Mouse (Mus musculus) midbrain, embryonic 12.5 days (tissue): ENCODE measurements at regions not wholly inside any gene's neighbourhood (a gene's known extent, or its start where the extent isn't known, plus 50 kb on each side); places are given as distances from the start of the nearest gene placed in this dataset.

Source experiments
- ATAC-seq: fragments of 200-750 bp; cut with Nextera tagmentation; 2 replicates; pipeline ENCODE4 v1.8.0; 2017; ENCODE audit warnings: low read depth, moderate TSS enrichment, moderate library complexity; ENCODE audit not compliant: low FRiP score
- H3K27ac ChIP-seq: fragments of 300-500 bp; sonication (generic); replicated peaks from 2 replicates; pipeline ENCODE4 v1.5.1; 2016; ENCODE audit warnings: mild to moderate bottlenecking
- H3K27me3 ChIP-seq: fragments of 300-500 bp; sonication (generic); 2 replicates; pipeline ENCODE4 v1.6.1; 2016; ENCODE audit warnings: mild to moderate bottlenecking
- H3K36me3 ChIP-seq: fragments of 300-500 bp; sonication (generic); 2 replicates; pipeline ENCODE4 v1.6.1; 2016
- H3K4me1 ChIP-seq: fragments of 300-500 bp; sonication (generic); 2 replicates; pipeline ENCODE4 v1.6.1; 2016
- H3K4me2 ChIP-seq: fragments of 300-500 bp; sonication (generic); replicated peaks from 2 replicates; pipeline ENCODE4 v1.6.1; 2016; ENCODE audit warnings: mild to moderate bottlenecking, moderate library complexity
- H3K4me3 ChIP-seq: fragments of 300-500 bp; sonication (generic); 2 replicates; pipeline ENCODE4 v1.5.1; 2016; ENCODE audit warnings: mild to moderate bottlenecking
- H3K9ac ChIP-seq: fragments of 300-500 bp; sonication (generic); replicated peaks from 2 replicates; pipeline ENCODE4 v1.6.1; 2016; ENCODE audit warnings: mild to moderate bottlenecking, moderate library complexity
- H3K9me3 ChIP-seq: fragments of 300-500 bp; sonication (generic); 2 replicates; pipeline ENCODE4 v1.6.1; 2016; ENCODE audit warnings: mild to moderate bottlenecking
- WGBS: fragments of 180-500 bp; shearing (Covaris S2); methylation state at CpG from one replicate; pipeline ENCODE4 v1.1.7; 2016; 5-methylcytosine and 5-hydroxymethylcytosine counted together

DNA sequence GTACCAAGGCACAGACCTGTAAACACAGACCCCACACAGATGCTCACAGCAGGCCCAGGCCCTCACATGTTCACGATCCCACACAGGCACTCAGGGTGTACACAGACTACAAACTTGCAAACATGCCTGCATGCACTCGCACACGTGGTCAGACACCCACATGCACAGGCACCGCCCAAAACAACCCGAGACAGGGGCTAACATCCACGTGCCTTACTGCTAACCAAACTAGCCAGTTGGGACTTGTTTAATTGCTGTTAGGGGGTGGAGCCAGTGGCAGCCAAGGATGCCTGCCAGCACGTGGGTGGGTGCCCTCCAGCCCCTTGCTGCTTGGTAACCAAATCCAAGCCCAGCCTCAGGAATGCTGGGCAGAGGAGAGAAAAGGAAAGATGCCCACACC, 116.6 kb upstream of the Ccnd1 start:
- H3K9me3 ChIP-seq, result peaks cover 8% of the 10 kb centered on the region; the same call in 1 of the 2 replicates
- WGBS, result 69% methylated on average over 7 of the region's 7 CpGs
- H3K4me1 ChIP-seq, result no peaks in the 10 kb centered on the region
- H3K9ac ChIP-seq, result no peak overlapping the region
- H3K4me2 ChIP-seq, result no peak overlapping the region
- no peak overlapping the region for H3K27ac ChIP-seq
- H3K36me3 ChIP-seq, result no peaks in the 10 kb centered on the region
- ATAC-seq, result no peak
- no peak overlapping the region for H3K4me3 ChIP-seq
- no peaks in the 10 kb centered on the region for H3K27me3 ChIP-seq

DNA sequence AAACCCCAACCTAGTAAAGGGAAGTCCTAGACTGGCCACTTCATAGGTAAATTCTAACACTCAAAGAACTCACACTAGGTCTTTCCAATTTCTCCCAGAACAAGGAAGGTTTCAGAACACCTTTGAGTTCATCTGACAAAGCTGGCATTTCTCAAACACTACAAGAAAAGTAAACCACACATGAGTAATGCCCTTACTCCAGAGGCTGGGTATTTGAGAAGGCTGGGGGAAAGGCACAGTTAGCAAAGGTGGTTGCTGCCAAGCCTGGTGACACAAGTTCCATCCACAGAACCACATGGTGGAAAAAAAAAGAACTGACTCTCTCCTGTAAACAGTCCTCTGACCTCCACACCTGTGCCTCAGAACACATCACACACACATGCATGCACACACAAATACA, 111.9 kb upstream of the Ccnd1 start:
- Histone ChIP-seq H3K27me3 (no peaks in the 10 kb centered on the region; the same call in none of the 2 replicates), H3K4me1 (no peaks in the 10 kb centered on the region), H3K36me3 (no peaks in the 10 kb centered on the region), H3K27ac (no peak overlapping the region), H3K4me3 (no peak overlapping the region), H3K9ac (no peak overlapping the region), H3K9me3 (peaks cover 8% of the 10 kb centered on the region; the same call in 1 of the 2 replicates), H3K4me2 (no peak overlapping the region)
- ATAC-seq, result no peak

DNA sequence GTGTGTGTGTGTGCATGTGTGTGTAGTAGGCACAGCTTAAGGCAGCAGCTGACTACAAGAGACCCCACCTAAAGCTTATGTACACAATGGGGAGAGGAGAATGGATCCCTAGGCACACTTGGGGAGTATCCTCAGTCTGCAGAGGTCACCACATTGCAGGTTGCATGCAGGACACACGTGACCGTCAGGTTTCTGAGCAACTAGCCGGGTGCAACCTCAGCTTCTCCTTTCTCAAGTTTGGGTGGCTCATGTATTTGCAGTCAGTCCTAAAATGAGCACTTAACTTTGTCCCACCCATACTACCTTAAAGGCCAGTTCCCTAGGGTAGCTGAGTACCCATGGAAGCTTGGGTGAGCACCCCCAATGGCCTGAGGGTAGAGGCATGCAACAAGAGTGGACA, 111.0 kb upstream of the Ccnd1 start:
- H3K4me3 ChIP-seq, result no peak overlapping the region
- peaks cover 8% of the 10 kb centered on the region; the same call in 1 of the 2 replicates for H3K9me3 ChIP-seq
- no peaks in the 10 kb centered on the region for H3K36me3 ChIP-seq
- 91% methylated on average over 3 of the region's 3 CpGs for WGBS
- no peak overlapping the region for H3K9ac ChIP-seq
- no peak overlapping the region for H3K27ac ChIP-seq
- H3K27me3 ChIP-seq, result no peaks in the 10 kb centered on the region; the same call in none of the 2 replicates
- no peak for ATAC-seq
- H3K4me1 ChIP-seq, result no peaks in the 10 kb centered on the region
- H3K4me2 ChIP-seq, result no peak overlapping the region

DNA sequence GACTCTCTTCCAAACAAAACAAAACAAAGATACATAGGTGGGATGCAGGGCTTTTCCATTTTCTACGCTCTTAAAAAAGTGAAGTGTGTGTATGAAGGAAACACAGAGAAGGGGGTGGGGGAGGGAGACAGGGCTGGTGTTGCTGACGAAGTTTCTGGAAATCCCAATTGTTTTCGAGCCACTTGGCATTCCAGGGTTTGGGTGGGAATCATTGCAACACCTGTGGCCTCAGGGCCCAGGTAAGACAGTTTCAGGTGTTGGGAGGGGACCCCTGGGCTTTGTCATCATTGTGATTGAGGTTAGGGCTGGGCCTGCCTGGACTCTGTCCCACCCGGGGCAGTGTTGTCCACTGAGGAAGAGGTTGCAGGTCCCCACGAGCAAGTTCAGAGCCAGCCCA, 108.8 kb upstream of the Ccnd1 start:
- no peak overlapping the region for H3K4me3 ChIP-seq
- no peak overlapping the region for H3K4me2 ChIP-seq
- no peaks in the 10 kb centered on the region; the same call in none of the 2 replicates for H3K27me3 ChIP-seq
- no peak for ATAC-seq
- no peaks in the 10 kb centered on the region for H3K36me3 ChIP-seq
- H3K4me1 ChIP-seq, result no peaks in the 10 kb centered on the region
- H3K9ac ChIP-seq, result no peak overlapping the region
- 90% methylated on average over 5 of the region's 5 CpGs for WGBS
- H3K27ac ChIP-seq, result no peak overlapping the region
- H3K9me3 ChIP-seq, result no peaks in the 10 kb centered on the region

DNA sequence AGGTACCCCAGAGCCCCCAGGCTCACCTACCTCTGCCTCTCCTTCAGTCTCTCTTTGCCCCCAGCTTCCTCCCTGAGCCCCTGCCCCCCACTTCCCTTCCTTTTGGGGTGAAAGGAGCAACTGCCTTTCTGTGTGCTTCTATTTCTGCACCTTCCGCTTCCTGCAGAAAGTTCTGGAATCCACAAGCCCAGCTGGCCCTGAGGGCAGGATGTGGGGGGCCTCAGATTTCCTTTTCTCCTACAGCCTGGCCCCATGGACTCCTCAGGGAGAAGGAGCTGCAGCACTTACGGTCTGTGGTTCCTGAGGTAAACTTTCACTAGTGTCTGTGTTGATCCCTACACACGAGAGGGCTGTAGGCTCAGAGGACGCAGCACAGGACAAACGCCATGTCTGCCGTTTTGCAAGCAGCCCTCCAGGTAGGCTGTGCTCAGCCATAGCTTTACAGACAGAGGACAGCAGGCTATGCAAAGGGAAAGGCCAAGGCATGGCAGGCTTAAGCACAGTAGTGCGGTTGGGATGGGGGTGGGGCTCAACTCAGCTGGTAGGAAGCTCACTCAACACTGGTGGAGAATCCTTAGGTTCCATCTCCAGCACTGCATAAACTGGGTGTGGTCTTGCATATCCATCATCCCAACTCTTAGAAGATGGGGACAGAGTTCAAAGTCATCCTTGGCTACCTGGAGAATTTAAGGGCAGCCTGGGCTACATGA, 108.2 kb upstream of the Ccnd1 start:
- Histone ChIP-seq H3K27me3 (no peaks in the 10 kb centered on the region; the same call in none of the 2 replicates), H3K36me3 (no peaks in the 10 kb centered on the region), H3K4me3 (no peak overlapping the region), H3K27ac (no peak overlapping the region), H3K9ac (no peak overlapping the region), H3K9me3 (no peaks in the 10 kb centered on the region), H3K4me1 (no peaks in the 10 kb centered on the region), H3K4me2 (no peak overlapping the region)
- WGBS, result 79% methylated on average over 7 of the region's 7 CpGs
- no peak for ATAC-seq

DNA sequence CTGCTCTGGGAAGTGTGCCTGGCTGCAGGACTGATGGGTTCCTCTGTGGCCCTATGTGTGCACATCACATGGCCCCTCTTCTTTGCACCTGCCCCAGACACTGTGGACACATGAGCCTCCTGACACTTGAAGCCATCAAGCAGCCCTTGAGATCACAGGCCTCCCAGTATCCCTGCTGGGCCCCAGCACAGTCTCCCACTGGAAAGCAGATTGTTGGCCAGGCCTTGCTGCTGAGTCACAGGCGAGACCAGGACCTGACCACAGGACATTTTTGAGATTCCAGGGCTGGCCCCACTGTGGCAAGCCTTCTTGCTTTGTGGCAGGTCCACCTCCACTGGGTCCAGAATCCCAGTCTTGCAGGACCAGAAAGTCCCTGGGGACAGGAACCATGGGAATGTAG, 105.5 kb upstream of the Ccnd1 start:
- no peak for ATAC-seq
- Histone ChIP-seq H3K4me3 (no peak overlapping the region), H3K4me2 (no peak overlapping the region), H3K4me1 (no peaks in the 10 kb centered on the region), H3K9ac (no peak overlapping the region), H3K27me3 (no peaks in the 10 kb centered on the region; the same call in 1 of the 2 replicates), H3K9me3 (no peaks in the 10 kb centered on the region), H3K27ac (no peak overlapping the region), H3K36me3 (no peaks in the 10 kb centered on the region)
- WGBS, result 55% methylated on average over 1 of the region's 1 CpGs

DNA sequence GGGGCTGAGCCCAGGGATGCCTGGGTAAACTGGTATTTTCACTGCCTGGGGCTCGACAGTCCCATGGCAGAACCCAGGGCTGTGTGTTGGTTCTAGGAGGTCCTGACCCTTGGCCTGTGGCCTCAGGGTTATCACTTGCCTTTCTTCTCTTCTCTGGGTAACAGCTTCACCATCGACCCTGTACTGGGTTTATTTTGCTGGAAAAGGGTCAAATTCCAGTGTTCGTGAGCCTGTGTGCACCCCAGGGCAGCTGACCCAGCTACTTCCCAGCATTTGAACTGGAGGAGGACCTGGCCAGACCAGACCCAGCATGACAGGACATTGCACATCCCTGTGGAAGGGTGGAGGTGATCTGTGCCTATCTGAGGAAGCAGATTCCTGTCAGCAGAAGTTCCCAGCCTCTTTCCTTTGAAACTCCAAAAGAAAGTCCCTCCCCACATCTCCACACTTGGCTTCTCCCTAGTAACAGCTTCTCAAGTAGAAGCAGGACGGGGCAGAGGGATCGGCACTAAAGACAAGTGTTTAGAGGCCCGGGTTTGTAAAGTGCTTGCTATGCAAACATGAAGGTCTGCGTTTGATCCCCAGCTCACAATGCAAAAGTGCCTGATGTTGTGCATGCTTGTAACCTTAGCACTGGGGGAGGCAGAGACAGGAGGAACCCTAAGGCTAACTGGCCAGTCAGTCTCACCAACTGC, 103.9 kb upstream of the Ccnd1 start:
- H3K4me2 ChIP-seq, result no peak overlapping the region
- H3K9me3 ChIP-seq, result no peaks in the 10 kb centered on the region
- H3K27me3 ChIP-seq, result no peaks in the 10 kb centered on the region; the same call in 1 of the 2 replicates
- H3K9ac ChIP-seq, result no peak overlapping the region
- ATAC-seq, result no peak
- no peak overlapping the region for H3K27ac ChIP-seq
- H3K36me3 ChIP-seq, result no peaks in the 10 kb centered on the region
- WGBS, result 71% methylated on average over 7 of the region's 7 CpGs
- H3K4me1 ChIP-seq, result no peaks in the 10 kb centered on the region
- no peak overlapping the region for H3K4me3 ChIP-seq

DNA sequence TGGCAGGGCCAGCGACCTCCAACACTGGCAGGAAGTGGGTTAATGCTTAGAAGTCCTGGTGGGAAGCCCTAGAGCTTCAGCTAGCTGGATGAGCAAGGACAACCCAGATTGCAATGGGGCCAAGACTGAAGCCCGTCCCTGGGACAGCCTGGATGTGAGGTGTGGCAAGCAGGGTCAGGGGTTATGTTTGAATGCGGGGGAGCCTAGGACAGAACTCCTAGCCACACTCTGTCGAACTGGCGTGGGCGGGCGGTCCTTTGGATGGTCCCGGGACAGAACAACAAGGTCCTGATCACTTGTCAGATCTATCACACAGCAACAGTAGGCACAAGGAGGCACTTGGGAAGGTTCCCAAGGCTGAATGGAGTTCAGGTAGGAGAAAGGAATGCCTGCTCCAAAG, 101.1 kb upstream of the Ccnd1 start:
- no peaks in the 10 kb centered on the region for H3K27me3 ChIP-seq
- H3K9ac ChIP-seq, result no peak overlapping the region
- no peaks in the 10 kb centered on the region for H3K36me3 ChIP-seq
- WGBS, result 84% methylated on average over 8 of the region's 8 CpGs
- no peaks in the 10 kb centered on the region for H3K9me3 ChIP-seq
- H3K27ac ChIP-seq, result no peak overlapping the region
- ATAC-seq, result no peak
- H3K4me3 ChIP-seq, result no peak overlapping the region
- H3K4me1 ChIP-seq, result no peaks in the 10 kb centered on the region
- H3K4me2 ChIP-seq, result no peak overlapping the region

DNA sequence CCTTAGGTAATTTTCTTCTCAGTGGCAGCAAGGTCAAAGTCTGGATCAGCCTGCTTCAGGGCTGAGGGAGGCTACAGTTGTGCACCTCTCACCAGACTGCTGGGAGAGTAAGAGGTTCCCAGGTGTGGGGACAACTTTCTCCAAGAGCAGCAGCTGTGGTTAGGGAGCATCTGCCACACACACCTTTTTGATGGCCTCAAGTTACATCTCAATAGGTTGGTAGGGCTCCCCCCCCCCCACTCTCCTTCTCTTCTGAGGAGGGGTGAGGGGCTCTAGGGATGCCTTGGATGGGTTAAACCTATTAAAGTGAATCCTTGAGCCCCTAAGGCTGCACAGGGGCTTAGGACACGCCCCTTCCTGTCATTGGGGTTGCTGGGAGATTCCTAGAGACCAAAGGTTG, 94.7 kb upstream of the Ccnd1 start:
- ATAC-seq, result no peak
- Histone ChIP-seq H3K27me3 (peaks cover 21% of the 10 kb centered on the region), H3K9me3 (no peaks in the 10 kb centered on the region), H3K27ac (no peak overlapping the region), H3K4me1 (peaks cover 17% of the 10 kb centered on the region), H3K9ac (no peak overlapping the region), H3K36me3 (no peaks in the 10 kb centered on the region), H3K4me3 (no peak overlapping the region), H3K4me2 (no peak overlapping the region)
- 44% methylated on average over 1 of the region's 1 CpGs for WGBS

DNA sequence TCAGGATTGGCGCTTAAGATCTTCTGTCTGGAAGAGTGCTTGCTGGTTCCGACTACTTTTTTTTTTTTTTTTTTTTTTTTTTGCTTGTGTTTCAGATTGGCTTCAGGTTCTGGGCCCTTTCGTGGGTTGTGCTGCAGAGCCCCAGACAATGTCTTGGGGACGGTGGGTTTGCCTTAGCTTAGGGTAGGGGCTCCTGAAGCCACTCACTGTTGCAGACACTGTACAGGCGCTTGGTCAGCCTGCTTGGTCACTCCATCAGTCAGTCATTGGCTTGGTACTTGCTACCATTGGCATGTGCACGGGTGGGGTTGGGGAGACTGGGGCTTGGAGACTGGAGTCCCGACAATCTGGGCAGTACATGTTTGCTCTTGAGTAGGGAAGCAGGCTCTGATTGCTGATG, 91.5 kb upstream of the Ccnd1 start:
- 12% methylated on average over 7 of the region's 7 CpGs for WGBS
- H3K27me3 ChIP-seq, result peaks cover 28% of the 10 kb centered on the region
- H3K4me1 ChIP-seq, result peaks cover 17% of the 10 kb centered on the region
- no peak overlapping the region for H3K27ac ChIP-seq
- H3K36me3 ChIP-seq, result no peaks in the 10 kb centered on the region
- H3K9ac ChIP-seq, result no peak overlapping the region; the same call in 1 of the 2 replicates
- no peaks in the 10 kb centered on the region for H3K9me3 ChIP-seq
- ATAC-seq, result peak; percentile 54; the same call in 1 of the 2 replicates
- peak overlapping the region; percentile 36 for H3K4me3 ChIP-seq
- peak overlapping the region; percentile 75 for H3K4me2 ChIP-seq

DNA sequence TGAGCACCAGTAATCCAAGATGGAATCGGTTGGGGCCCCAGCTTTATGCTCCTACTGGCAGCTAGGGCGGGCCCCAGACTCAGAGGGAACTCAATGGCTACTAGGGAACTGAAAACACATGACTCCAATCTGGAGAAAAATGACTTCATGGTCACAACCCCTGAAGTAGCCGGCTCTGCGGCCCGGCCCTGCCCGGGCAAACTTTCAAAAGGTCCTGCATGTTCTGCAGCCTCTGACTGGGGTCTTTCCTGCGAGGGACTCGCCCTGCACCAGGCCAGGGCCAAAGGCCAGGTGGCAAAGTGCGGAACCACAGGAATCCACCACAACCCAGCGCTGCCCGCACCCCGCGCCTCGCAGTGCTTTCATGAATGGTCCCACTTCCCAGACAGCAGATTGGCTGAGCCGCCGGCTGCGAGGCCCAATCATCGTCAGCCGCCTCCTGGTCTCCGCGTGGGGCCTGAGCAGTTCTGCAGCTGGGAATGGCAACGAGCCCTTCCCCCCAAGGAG, 91.0 kb upstream of the Ccnd1 start:
- ATAC-seq, result peak; percentile 97
- H3K4me1 ChIP-seq, result peaks cover 17% of the 10 kb centered on the region

DNA sequence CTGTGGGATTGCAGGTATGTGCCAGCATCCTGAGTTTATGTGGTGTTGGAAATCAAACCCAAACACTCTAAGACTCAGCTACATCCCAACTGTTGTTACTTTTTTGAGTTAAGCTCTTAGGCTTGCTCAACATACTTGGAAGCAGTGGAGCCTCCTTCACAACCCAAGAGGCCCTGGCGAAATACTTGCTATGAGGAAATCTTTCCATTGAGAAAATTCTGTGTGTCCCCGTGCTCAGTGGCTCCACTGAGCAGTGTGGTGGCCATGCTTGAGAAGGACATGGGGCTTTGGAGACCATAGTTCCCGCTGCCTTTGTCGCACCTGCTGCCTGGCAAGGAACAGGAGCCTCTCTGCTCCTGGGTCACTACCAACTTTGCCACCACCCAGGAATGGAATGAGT, 89.9 kb upstream of the Ccnd1 start:
- no peak overlapping the region for H3K4me2 ChIP-seq
- H3K9ac ChIP-seq, result no peak overlapping the region
- ATAC-seq, result no peak
- H3K27me3 ChIP-seq, result peaks cover 28% of the 10 kb centered on the region
- WGBS, result 90% methylated on average over 4 of the region's 4 CpGs
- no peak overlapping the region for H3K4me3 ChIP-seq
- no peaks in the 10 kb centered on the region for H3K36me3 ChIP-seq
- H3K9me3 ChIP-seq, result no peaks in the 10 kb centered on the region
- H3K4me1 ChIP-seq, result peaks cover 17% of the 10 kb centered on the region
- H3K27ac ChIP-seq, result no peak overlapping the region

More for the DNA sequence above, 91.0 kb upstream of the Ccnd1 start:
- Histone ChIP-seq H3K9me3 (no peaks in the 10 kb centered on the region), H3K4me2 (peak overlapping the region; percentile 75), H3K36me3 (no peaks in the 10 kb centered on the region), H3K27ac (peak overlapping the region; percentile 30; the same call in 1 of the 2 replicates), H3K27me3 (peaks cover 28% of the 10 kb centered on the region), H3K9ac (0 out of 2 replicates have a peak overlapping the region, but pooled peaks have one; percentile 28), H3K4me3 (peak overlapping the region; percentile 36)
- 1% methylated on average over 21 of the region's 22 CpGs for WGBS
